Mouse (Mus musculus) mature B cell (primary cell): ENCODE results near the gene Prokr2.
"Not testable (repeated sequence)": the region's sequence is repeated elsewhere in the genome, so short reads cannot be mapped to it uniquely, and the experiment has no call there.

Source experiments
- in situ Hi-C: fragments of 300-500 bp; cut with MboI; formaldehyde crosslinking; loops from 2 replicates; pipeline ENCODE4 v1.14.3; 2019

The Prokr2 gene

DNA sequence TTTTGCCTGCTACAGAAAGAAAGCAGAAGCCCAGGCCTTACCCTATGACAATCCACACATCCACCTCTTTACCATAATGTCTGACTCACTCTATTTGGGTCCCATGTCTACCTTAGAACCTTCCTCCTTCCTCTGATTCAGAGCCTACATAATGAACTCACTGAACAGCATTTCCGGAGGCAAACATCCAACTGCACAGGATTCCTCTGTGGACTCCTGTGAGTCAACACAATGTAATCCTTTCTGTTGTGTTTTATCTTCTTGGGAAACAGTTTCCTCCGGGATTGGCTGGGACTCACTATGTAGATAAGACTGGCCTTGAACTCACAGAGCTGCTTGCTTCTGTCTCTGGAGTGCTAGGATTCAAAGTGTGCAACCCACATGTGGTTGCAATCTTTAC is 44.9 kb downstream of the Prokr2 start:
- in situ Hi-C loops: no loop called here

- in situ Hi-C loops: no loop called here
Measured at GRCm38 (mm10) chr2:132337202-132337601, 48.0 kb downstream of the Prokr2 start.

GRCm38 (mm10) chr2:132323541-132323940 is 61.7 kb downstream of the Prokr2 start:
- in situ Hi-C loops: loop anchor here (25.0 kb wide), 1 partner anchor 389 kb away; no protein-coding TSS in a partner anchor

GRCm38 (mm10) chr2:132320516-132320915 is 64.7 kb downstream of the Prokr2 start:
- in situ Hi-C loops: loop anchor here (25.0 kb wide), 1 partner anchor 392 kb away; no protein-coding TSS in a partner anchor

DNA sequence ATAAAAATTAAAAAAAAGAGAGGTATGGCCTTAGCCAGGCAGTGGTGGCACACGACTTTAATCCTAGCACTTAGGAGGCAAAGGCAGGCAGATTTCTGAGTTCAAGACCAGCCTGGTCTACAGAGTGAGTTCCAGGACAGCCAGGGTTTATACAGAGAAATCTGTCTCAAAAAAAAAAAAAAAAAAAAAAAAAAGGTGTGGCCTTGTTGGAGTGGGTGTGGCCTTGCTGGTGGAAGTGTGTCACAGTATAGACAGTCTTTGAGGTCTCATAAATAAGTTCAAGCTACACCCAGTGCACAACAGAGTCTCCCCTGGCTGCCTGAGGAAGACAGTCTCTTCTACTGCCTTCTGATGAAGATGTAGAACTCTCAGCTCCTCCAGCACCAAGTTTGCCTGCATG is 68.1 kb downstream of the Prokr2 start:
- in situ Hi-C loops: loop anchor here (25.0 kb wide), 1 partner anchor 395 kb away; no protein-coding TSS in a partner anchor

DNA sequence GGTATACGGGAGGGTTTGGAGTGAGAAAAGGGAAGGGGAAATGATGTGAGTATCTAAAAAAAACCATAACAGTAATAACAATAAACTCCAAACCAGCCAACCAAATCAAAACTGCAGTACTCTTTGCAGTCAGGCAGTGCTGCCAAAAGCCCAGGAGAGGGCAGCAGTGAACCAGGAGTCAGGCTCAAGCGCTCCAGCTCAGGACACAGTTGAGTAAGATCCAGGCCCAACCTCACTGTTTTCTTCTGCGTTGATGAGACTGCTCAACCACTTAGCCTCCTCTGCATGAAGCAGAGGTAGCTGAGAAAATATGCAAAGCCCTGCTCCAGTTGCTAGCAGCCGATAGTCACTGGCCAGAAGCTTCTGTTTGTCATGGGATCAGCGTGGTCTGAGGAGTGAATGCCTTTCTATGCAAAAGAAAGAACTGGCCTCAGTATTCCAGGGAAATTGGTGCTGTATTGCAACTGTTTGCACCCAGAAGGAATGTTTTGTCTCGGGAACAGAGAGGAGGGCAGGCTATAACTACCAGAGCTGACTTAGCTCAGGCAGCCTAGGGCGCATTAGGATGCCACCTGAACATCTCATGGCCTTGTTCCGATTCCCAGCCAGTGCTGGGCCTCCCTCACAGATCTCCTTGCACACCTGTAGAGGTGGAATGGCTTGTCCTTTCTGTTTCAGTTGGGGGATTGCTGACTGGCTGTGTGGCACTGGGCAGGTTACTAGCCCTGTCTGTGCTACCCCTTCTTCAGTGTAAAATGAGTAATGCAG is 69.0 kb downstream of the Prokr2 start:
- in situ Hi-C loops: loop anchor here (25.0 kb wide), 1 partner anchor 396 kb away; no protein-coding TSS in a partner anchor

GRCm38 (mm10) chr2:132314057-132314456 is 71.2 kb downstream of the Prokr2 start:
- in situ Hi-C loops: loop anchor here (25.0 kb wide), 1 partner anchor 398 kb away; no protein-coding TSS in a partner anchor

GRCm38 (mm10) chr2:132313568-132313967 is 71.7 kb downstream of the Prokr2 start:
- in situ Hi-C loops: loop anchor here (25.0 kb wide), 1 partner anchor 399 kb away; no protein-coding TSS in a partner anchor

DNA sequence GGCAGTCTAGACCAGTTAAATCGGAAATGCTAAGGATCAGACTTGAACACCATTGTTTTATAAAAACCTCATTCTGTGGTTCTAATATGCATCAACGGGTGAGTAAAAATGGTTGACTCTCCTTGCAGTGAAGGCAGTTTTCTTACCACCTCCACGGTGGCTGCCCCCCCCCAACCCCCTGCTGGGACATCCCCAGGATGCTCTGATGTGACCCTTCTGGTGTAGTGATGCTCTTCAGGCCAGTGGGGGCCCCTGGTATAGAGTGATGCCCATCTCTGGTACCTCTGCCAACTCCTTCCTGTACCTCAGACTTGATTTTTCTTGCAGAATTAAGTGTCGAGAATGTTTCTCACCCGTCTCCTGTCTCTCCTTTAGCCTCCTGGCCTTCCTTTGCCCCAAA is 72.6 kb downstream of the Prokr2 start:
- in situ Hi-C loops: loop anchor here (25.0 kb wide), 1 partner anchor 400 kb away; no protein-coding TSS in a partner anchor

DNA sequence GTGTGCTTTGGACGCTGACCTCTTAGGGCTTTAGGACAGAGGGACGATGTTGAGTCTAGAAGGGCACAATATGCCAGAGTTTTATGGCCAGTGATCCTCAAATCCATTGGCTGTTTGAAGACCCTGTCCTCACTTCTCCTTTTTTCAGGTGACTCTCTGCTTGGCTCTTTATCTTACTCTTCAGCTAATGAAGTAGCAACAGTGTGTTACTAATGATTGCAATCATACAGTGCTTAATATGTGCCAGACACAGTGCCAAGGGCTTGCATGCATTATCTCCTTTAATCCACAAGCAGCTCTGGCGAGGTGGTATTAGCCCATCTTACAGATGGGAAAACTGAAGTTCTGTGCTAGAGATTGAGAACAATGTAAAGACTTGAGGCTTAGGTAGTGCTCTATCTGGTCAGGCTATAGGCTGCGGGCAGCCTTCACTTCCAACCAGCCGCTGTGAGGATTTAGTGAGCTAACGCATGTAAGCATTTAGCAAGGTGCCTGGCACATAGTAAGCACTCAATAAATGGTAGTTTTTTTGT is 75.8 kb downstream of the Prokr2 start:
- in situ Hi-C loops: loop anchor here (25.0 kb wide), 1 partner anchor 403 kb away; no protein-coding TSS in a partner anchor

DNA sequence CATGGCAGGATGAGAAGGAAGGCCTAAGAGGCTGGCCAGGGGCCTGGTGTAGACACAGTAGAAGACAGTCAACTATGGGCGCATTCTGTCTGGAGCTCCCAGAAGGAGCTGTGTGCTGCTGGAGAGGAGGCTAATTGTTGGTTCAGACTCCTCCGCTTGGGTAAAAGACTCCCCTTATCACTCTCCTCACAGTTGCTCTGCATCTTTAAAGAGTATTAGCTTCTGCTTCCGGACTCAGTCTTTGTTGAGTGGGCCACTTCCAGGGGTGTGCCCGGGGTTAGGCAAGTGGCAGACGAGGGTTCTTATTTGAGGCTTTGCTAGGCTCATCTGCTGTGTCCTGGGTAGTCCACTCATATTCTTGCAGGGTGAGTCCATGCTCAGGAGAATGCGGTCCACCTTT is 76.4 kb downstream of the Prokr2 start:
- in situ Hi-C loops: loop anchor here (25.0 kb wide), 1 partner anchor 403 kb away; no protein-coding TSS in a partner anchor

- in situ Hi-C loops: loop anchor here (25.0 kb wide), 1 partner anchor 405 kb away; no protein-coding TSS in a partner anchor
Measured at GRCm38 (mm10) chr2:132307213-132307843, 77.9 kb downstream of the Prokr2 start.

- in situ Hi-C loops: loop anchor here (25.0 kb wide), 1 partner anchor 406 kb away; no protein-coding TSS in a partner anchor
Measured at GRCm38 (mm10) chr2:132305988-132306387, 79.3 kb downstream of the Prokr2 start.

GRCm38 (mm10) chr2:132305165-132305564 is 80.1 kb downstream of the Prokr2 start:
- in situ Hi-C loops: loop anchor here (25.0 kb wide), 1 partner anchor 407 kb away; no protein-coding TSS in a partner anchor

- in situ Hi-C loops: loop anchor here (25.0 kb wide), 1 partner anchor 411 kb away; no protein-coding TSS in a partner anchor
Measured at GRCm38 (mm10) chr2:132301436-132301835, 83.8 kb downstream of the Prokr2 start.

DNA sequence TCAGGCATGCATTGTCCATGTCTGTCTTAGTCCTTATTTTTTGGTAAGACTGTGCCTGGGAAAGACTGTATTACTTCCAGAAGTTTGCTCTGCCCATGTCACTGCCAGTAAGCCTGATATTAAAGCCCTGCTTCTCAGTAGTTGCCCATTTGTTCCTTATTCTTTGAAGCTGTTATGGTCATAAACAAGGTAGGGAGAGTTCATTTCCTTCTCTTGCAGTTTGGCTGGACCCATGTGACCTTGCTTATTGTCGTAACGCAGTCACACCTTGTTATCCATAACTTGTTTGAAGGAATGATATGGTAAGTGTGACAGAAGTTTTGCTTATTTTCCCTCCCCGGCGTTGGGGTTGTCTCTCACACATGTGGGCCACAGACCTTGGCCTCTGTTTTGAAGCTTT is 87.0 kb downstream of the Prokr2 start:
- in situ Hi-C loops: no loop called here

GRCm38 (mm10) chr2:132293694-132294450 is 91.4 kb downstream of the Prokr2 start:
- in situ Hi-C loops: no loop called here

DNA sequence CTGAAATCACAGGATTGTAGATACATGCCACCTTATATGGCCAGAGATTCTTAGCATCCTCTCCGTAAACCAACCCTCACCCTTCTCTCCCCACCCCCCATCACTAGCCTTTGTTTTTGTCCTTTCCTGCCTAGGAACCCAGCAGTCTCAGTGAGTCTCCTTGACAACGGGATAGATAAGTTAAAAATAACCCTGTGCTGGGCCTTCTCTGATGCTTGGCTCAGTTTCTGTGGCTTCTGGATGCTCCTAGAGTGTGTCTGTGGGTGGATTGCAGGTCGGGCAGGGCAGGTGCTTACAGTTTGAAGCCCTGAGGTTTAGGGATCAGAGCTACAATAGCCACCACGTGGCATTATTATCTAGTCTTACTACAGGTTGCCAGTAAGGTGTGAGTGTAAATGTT is 93.2 kb downstream of the Prokr2 start:
- in situ Hi-C loops: no loop called here

GRCm38 (mm10) chr2:132291265-132291664 is 94.0 kb downstream of the Prokr2 start:
- in situ Hi-C loops: no loop called here

- in situ Hi-C loops: no loop called here
Measured at GRCm38 (mm10) chr2:132290808-132291207, 94.4 kb downstream of the Prokr2 start.

GRCm38 (mm10) chr2:132289213-132289612 is 96.0 kb downstream of the Prokr2 start:
- in situ Hi-C loops: not testable (repeated sequence)
